Mouse (Mus musculus): ENCODE results near the gene Asb18.
A peak's percentile ranks its signal among the peaks of the same experiment; 100 is the strongest.

Asb18 gene

GRCm38 (mm10) chr1:90014446-90014845, at the start of gene Asb18:
TSS of gene Asb18 (minus strand) at chr1:90014666.
- peak; percentile 56 for DNase-seq

GRCm38 (mm10) chr1:90060599-90060998, 46.1 kb upstream of the Asb18 start:
- DNase-seq = peak; percentile 14

- DNase-seq = no peak
Measured at GRCm38 (mm10) chr1:90060054-90060453, 45.6 kb upstream of the Asb18 start.

GRCm38 (mm10) chr1:90054991-90055390, 40.5 kb upstream of the Asb18 start:
- no peak for DNase-seq

- DNase-seq = peak; percentile 7
Measured at GRCm38 (mm10) chr1:90051347-90051746, 36.9 kb upstream of the Asb18 start.

- DNase-seq = no peak
Measured at GRCm38 (mm10) chr1:90050046-90050739, 35.7 kb upstream of the Asb18 start.

DNA sequence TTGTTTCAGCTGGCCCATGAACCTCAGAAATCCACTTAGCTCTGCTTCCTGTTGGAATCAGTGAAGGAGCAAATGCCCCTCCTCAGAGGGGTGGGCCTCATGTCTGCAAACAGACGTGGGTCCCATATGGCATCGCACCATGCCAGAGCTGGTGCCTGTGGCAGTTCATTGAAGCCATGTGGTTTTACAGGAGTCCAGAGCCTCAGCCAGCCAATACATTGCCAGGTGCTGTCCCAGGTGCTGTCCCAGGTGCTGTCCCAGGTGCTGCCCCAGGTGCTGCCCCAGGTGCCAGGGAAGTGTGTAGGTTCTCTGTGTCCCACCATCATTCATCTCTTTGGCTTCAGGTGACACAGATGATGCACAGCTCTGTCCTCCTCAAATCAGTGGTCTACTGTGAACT, 13.8 kb upstream of the Asb18 start:
- no peak for DNase-seq

DNA sequence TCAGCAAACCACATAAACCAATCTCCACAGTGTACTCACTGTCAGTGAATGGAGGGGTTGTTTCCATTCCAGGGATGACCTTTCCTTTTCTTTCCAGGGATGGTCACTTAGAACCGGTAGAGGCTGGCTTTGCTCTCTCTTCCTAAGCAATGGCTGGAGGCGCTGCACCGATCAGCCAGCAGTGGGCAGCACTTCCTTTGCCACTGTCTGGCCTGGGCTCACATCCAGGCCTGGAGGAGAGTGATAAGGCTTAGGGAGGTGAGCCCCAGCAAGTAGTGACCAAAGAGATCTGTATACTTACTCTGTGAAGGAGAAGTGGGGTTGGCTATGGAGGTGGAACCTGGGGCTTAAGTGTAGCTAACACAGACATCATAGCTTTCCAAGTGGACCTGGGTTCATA, 12.5 kb upstream of the Asb18 start:
- no peak for DNase-seq

DNA sequence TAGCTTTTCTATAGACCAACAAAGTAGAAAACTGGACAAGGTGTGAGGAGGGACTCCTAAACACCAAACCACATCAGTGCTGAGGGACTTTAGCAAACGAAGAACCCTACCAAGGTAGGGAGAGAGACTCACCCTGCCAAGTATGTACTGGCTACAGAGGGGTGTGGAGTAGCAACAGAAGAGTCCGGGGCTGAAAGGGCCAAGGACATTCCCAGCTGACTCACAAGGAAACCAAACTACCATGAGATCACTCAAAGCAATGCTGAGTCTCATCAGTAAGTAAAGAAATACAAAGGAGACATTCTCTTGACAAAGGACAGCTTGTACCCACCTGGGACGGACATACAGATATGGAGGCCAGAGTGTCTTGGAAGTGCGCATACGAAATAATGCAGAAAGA, 5.9 kb upstream of the Asb18 start:
- no peak for DNase-seq

DNA sequence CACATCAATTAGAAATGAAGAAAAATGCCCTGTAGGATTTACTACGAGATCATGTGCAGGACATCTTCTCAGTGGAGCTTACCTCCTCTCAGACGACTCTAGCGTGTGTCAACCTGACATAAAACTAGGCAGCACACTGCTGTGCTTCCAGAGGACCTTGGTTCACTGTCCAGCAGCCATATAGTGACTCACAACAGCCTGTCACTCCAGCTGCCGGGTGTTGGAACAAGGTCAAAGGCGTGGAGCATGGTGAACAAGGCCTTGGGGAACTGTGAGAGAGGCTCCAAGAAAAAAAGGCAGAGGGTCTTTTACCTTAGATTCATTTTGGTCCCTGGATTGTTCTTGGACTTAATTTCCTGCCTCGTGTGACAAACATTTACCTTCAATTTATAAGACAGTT, 3.6 kb upstream of the Asb18 start:
- DNase-seq = no peak

- DNase-seq = peak; percentile 27
Measured at GRCm38 (mm10) chr1:90013273-90013672, 1.2 kb downstream of the Asb18 start.

GRCm38 (mm10) chr1:90012850-90013249, 1.6 kb downstream of the Asb18 start:
- no peak for DNase-seq

GRCm38 (mm10) chr1:90012168-90012567, 2.3 kb downstream of the Asb18 start:
- DNase-seq = no peak

DNA sequence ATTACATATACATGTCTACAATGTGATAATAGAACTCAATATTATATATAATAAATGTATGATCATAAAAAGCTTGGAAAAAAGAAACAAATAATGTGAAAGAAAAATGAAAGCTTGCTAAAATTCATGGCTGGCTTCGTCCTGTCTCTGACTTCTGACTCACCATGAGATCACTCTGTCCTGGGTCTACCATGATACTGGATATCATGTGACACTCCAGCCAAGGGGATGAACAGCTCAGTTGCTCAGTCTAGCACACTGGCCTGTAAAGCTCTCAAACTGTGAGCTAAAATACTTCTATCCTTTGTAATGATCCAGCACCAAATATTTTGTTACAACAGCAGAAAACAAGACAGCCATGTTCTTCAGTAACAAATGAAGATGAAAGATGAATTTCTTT, 4.4 kb downstream of the Asb18 start:
- DNase-seq = no peak

GRCm38 (mm10) chr1:90009188-90009587, 5.3 kb downstream of the Asb18 start:
- DNase-seq = no peak

DNA sequence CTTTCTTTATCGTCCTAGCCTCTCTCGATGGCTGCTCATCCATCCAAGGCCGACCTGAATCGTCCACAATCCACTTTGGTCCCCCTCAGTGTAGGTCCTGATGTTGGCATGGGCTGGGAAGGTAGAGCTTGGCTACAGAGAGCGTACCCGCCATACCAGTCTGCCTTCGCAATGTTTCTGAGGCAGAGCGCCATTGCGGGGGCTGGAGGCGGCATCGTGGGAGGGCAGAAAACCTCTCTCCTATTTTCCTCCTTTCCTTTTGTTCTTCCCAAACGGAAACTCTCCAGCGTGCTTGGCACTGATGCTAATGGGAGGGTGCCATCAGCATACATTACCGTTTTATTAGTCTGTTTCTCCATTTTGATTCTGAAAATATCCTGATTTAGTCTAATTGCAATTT, 7.8 kb downstream of the Asb18 start:
- peak; percentile 20 for DNase-seq

- no peak for DNase-seq
Measured at GRCm38 (mm10) chr1:90000981-90001380, 13.5 kb downstream of the Asb18 start.

- no peak for DNase-seq
Measured at GRCm38 (mm10) chr1:89999858-90000257, 14.6 kb downstream of the Asb18 start.

- no peak for DNase-seq
Measured at GRCm38 (mm10) chr1:89998696-89999095, 15.8 kb downstream of the Asb18 start.

DNA sequence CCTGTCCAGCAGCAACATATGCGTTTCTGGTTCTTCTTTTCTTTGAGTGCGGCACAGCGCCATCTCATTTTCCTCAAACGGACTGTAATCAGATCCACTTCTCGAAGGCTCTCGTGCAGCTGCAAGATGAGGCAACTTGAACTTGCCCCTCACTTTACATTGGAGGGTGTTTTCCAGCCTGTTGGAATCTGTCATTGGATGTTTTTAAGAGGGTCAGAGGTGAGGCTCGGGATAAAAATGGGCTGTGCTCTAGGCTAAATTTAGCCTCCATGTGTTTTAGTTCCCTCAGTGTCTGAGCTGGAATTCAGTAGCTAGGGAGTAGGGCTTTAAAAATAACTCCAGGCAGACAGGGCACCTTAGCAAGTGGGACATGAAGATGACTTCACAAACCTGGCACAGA, 16.4 kb downstream of the Asb18 start:
- DNase-seq = no peak

GRCm38 (mm10) chr1:89992256-89992655, 22.2 kb downstream of the Asb18 start:
- no peak for DNase-seq

- no peak for DNase-seq
Measured at GRCm38 (mm10) chr1:89977261-89977660, 37.2 kb downstream of the Asb18 start.

DNA sequence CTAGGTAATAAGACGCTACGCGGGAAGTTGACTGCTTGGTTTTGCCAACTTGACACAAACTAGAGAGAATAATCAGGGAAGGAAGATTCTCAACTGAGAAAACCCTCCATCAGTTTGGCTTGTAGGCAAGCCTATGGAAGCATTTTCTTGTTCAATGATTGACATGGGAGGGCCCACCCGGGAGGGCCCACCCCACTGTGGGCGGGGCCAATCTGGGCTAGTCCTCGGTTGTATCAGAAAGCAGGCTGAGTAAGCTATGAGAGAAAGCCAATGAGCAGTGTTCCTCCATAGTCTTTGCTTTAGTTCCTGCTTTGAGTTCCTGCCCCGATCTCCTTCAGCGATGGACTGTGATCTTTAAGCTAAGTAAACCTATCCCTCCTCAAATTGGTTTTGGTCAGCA, 38.1 kb downstream of the Asb18 start:
- DNase-seq = no peak

- DNase-seq = no peak
Measured at GRCm38 (mm10) chr1:89974541-89974940, 39.9 kb downstream of the Asb18 start.

- DNase-seq = no peak
Measured at GRCm38 (mm10) chr1:89971848-89972247, 42.6 kb downstream of the Asb18 start.
